Mouse (Mus musculus) adrenal gland (tissue): ENCODE results near the gene Klk10.

ENCODE experiments used
- intact Hi-C: fragments of 180-260 bp; cut with DNase I; formaldehyde crosslinking; loops from one replicate; pipeline ENCODE4 v1.15.1; 2025
- long read RNA-seq, 2 experiments: library from polyadenylated mRNA; unstranded; transcript quantifications; one replicate each; pipeline ENCODE4 v2.0.0; 2020; ENCODE audit warnings: borderline replicate concordance in 1 of 2; ENCODE audit not compliant: insufficient replicate concordance in 1 of 2

The Klk10 gene
- long read RNA-seq, experiment 1, partial matches to known transcripts, result 0 of 1 reads
- long read RNA-seq, experiment 1, other reads (novel, unspliced or antisense), result 0 of 1 reads
- long read RNA-seq, experiment 2, result 0 reads

- intact Hi-C loops, result loop anchor here (10.0 kb wide), 1 partner anchor 114 kb away; no protein-coding TSS in a partner anchor
Measured at GRCm38 (mm10) chr7:43780746-43781145, at the start of gene Klk10. TSS of gene Klk10 (plus strand) at chr7:43781035.

GRCm38 (mm10) chr7:43747788-43748187 lies 33.0 kb upstream of the Klk10 start:
- intact Hi-C loops, result no loop called here

GRCm38 (mm10) chr7:43752806-43753205 lies 28.0 kb upstream of the Klk10 start:
- intact Hi-C loops, result no loop called here

GRCm38 (mm10) chr7:43766484-43766883 lies 14.4 kb upstream of the Klk10 start:
- intact Hi-C loops, result no loop called here

- intact Hi-C loops, result no loop called here
Measured at GRCm38 (mm10) chr7:43768597-43768996, 12.2 kb upstream of the Klk10 start, which contains the start of gene Klk12. TSS of gene Klk12 (plus strand) at chr7:43768897.

- intact Hi-C loops, result no loop called here
Measured at GRCm38 (mm10) chr7:43769636-43770035, 11.2 kb upstream of the Klk10 start.

GRCm38 (mm10) chr7:43770701-43771100 lies 10.1 kb upstream of the Klk10 start:
- intact Hi-C loops, result no loop called here

GRCm38 (mm10) chr7:43771916-43772315 lies 8.9 kb upstream of the Klk10 start:
- intact Hi-C loops, result no loop called here

- intact Hi-C loops, result no loop called here
Measured at GRCm38 (mm10) chr7:43772901-43773300, 7.9 kb upstream of the Klk10 start.

GRCm38 (mm10) chr7:43774364-43774763 lies 6.5 kb upstream of the Klk10 start, which contains the start of gene Klk11:
TSS of gene Klk11 (plus strand) at chr7:43774604.
- intact Hi-C loops, result no loop called here

GRCm38 (mm10) chr7:43774802-43775201 lies 6.0 kb upstream of the Klk10 start:
- intact Hi-C loops, result no loop called here

- intact Hi-C loops, result no loop called here
Measured at GRCm38 (mm10) chr7:43775311-43776057, 5.4 kb upstream of the Klk10 start.

GRCm38 (mm10) chr7:43776506-43776905 lies 4.3 kb upstream of the Klk10 start:
- intact Hi-C loops, result no loop called here

- intact Hi-C loops, result no loop called here
Measured at GRCm38 (mm10) chr7:43777423-43777822, 3.4 kb upstream of the Klk10 start.

GRCm38 (mm10) chr7:43778176-43778970 lies 2.5 kb upstream of the Klk10 start:
- intact Hi-C loops, result no loop called here

- intact Hi-C loops, result loop anchor here (10.0 kb wide), 1 partner anchor 115 kb away; no protein-coding TSS in a partner anchor
Measured at GRCm38 (mm10) chr7:43780241-43780640, 594 bp upstream of the Klk10 start.

GRCm38 (mm10) chr7:43781541-43781940 lies 706 bp downstream of the Klk10 start:
- intact Hi-C loops, result loop anchor here (10.0 kb wide), 1 partner anchor 113 kb away; no protein-coding TSS in a partner anchor

GRCm38 (mm10) chr7:43782275-43783265 lies 1.7 kb downstream of the Klk10 start:
- intact Hi-C loops, result loop anchor here (2.0 to 10.0 kb wide), 2 partner anchors 102 to 112 kb away; no protein-coding TSS in a partner anchor

GRCm38 (mm10) chr7:43785286-43785685 lies 4.5 kb downstream of the Klk10 start:
- intact Hi-C loops, result loop anchor here (10.0 kb wide), 1 partner anchor 110 kb away; no protein-coding TSS in a partner anchor

GRCm38 (mm10) chr7:43788096-43788495 lies 7.3 kb downstream of the Klk10 start:
- intact Hi-C loops, result loop anchor here (10.0 kb wide), 1 partner anchor 107 kb away; no protein-coding TSS in a partner anchor
